Mouse (Mus musculus) megakaryocyte, adult 5-6 weeks (primary cell): ENCODE results near the gene Lrrc10. TPM values are rescaled to one million over a fixed set of nuclear protein-coding genes. Genes with fewer than 3 reads are reported as not detected.

Source experiments
- total RNA-seq, 2 experiments: library from RNA; stranded (forward) in 1 of 2; stranded (reverse) in 1 of 2; fragments of 153-499, 151-499 nt in 1 of 2; fragments of 221-1000, 200-1000 nt in 1 of 2; gene quantifications; 2 replicates each; pipeline versions ENCODE4 v1.2.3 to v1.2.4; 2015 to 2017

Gene Lrrc10
- total RNA-seq, 2 experiments from 2014 or later = not detected

Other genes starting within 250 kb of the Lrrc10 start
- 0.09 TPM in 1 of 2 replicates, not detected in the other for gene Myrfl, start 148.4 kb upstream of the Lrrc10 start, total RNA-seq (2015)
- not detected in 2 replicates for gene Myrfl, start 148.4 kb upstream of the Lrrc10 start, total RNA-seq (2017)
- gene Rab3ip, start 94.6 kb upstream of the Lrrc10 start, total RNA-seq (2015) = 5.6 and 6.0 TPM in 2 replicates
- gene Rab3ip, start 94.6 kb upstream of the Lrrc10 start, total RNA-seq (2017) = 8.2 and 14.5 TPM in 2 replicates
- gene Gm10271, start 72.7 kb upstream of the Lrrc10 start, total RNA-seq (2015) = not detected in 2 replicates
- not detected in 2 replicates for gene Gm10271, start 72.7 kb upstream of the Lrrc10 start, total RNA-seq (2017)
- gene Best3, start 59.0 kb upstream of the Lrrc10 start, total RNA-seq (2015) = not detected in 2 replicates
- gene Best3, start 59.0 kb upstream of the Lrrc10 start, total RNA-seq (2017) = not detected in 2 replicates
- gene Cct2, start 18.5 kb downstream of the Lrrc10 start, total RNA-seq (2015) = 265 and 283 TPM in 2 replicates
- 250 and 266 TPM in 2 replicates for gene Cct2, start 18.5 kb downstream of the Lrrc10 start, total RNA-seq (2017)
- 22.9 and 25.0 TPM in 2 replicates for gene Frs2, start 103.2 kb downstream of the Lrrc10 start, total RNA-seq (2015)
- gene Frs2, start 103.2 kb downstream of the Lrrc10 start, total RNA-seq (2017) = 9.8 and 10.5 TPM in 2 replicates
- gene Yeats4, start 179.2 kb downstream of the Lrrc10 start, total RNA-seq (2015) = 73.3 and 84.2 TPM in 2 replicates
- 96.5 and 100 TPM in 2 replicates for gene Yeats4, start 179.2 kb downstream of the Lrrc10 start, total RNA-seq (2017)
- not detected in 2 replicates for gene 9530003J23Rik, start 193.4 kb downstream of the Lrrc10 start, total RNA-seq (2015)
- not detected in 2 replicates for gene 9530003J23Rik, start 193.4 kb downstream of the Lrrc10 start, total RNA-seq (2017)
- gene Lyz2, start 237.0 kb downstream of the Lrrc10 start, total RNA-seq (2015) = 25,165 and 27,808 TPM in 2 replicates
- gene Lyz2, start 237.0 kb downstream of the Lrrc10 start, total RNA-seq (2017) = 22,947 and 27,911 TPM in 2 replicates
- 10.3 and 15.7 TPM in 2 replicates for gene Lyz1, start 247.5 kb downstream of the Lrrc10 start, total RNA-seq (2015)
- 9.5 and 10.7 TPM in 2 replicates for gene Lyz1, start 247.5 kb downstream of the Lrrc10 start, total RNA-seq (2017)